Mouse (Mus musculus) testis, adult 2 months (tissue): ENCODE data around the gene Ssbp3.

ENCODE experiments used
- CTCF ChIP-seq: fragments of 200-500 bp; IDR thresholded peaks from 2 replicates; pipeline ENCODE4 v1.5.1; 2012; ENCODE audit warnings: low read depth, mild to moderate bottlenecking, inconsistent platforms, low read length, moderate library complexity; ENCODE audit not compliant: control insufficient read depth, insufficient read depth, insufficient replicate concordance
- POLR2A ChIP-seq: fragments of 200-500 bp; IDR thresholded peaks from 2 replicates; pipeline ENCODE4 v1.6.1; 2012; ENCODE audit warnings: low read depth, mild to moderate bottlenecking, inconsistent platforms, low read length, moderate library complexity; ENCODE audit not compliant: control insufficient read depth

DNA sequence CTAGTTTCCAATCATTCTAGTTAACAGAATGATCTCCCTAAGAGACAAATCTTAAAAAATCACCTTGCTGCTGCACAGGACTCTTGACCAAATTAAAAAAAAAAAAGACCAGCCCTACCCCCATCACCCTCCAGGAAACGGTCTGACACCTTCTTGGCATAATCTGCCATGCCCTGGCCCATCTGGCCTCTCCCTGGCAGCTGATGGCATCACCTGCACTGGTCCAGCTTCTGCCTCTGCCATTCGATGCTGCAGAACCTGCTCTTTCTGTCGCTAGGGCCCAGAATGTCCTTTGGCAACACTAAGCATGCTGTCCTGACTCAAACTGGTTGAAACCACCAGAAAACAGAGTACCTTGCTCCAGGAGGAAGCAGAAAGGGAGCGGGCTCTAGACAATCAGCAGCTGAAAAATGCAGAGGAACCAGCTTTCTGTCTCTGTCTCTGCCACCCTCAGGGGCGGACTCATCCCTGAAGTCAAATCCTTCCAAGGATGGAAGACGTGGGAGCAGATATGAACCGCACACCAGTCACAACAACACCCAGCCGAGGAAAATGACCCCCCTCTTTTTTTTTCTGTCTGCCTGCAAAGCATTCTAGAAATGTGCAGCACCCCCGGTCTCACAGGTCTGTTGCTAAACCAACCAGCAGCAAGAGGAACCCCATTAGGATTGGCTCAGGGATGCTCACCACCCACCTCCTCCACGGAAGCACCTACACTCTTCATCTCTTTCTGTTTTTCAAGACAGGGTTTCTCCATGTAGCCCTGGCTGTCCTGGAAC lies 24.0 kb upstream of the Ssbp3 start:
- no peak for TF ChIP-seq POLR2A
- no peak for TF ChIP-seq CTCF
